Mouse (Mus musculus) thymus, postnatal 36 days (tissue): ENCODE measurements around the gene Ccser2.
A peak's percentile ranks its signal among the peaks of the same experiment; 100 is the strongest.
"Not testable (repeated sequence)": the region's sequence is repeated elsewhere in the genome, so short reads cannot be mapped to it uniquely, and the experiment has no call there.

Experiments
- DNase-seq, 2 experiments: peaks; one replicate each; pipeline ENCODE4 v3.0.0; 2022; ENCODE audit warnings: mixed read lengths in 2 of 2

The Ccser2 gene

GRCm38 (mm10) chr14:36968628-36969147 lies at the start of gene Ccser2:
Gene Ccser2 (minus strand): TSS chr14:36968777.
- DNase-seq = peak; percentile 98 to 99

- no peak for DNase-seq
Observed at GRCm38 (mm10) chr14:37015894-37016293, 47.3 kb upstream of the Ccser2 start.

GRCm38 (mm10) chr14:37013644-37014043 lies 45.1 kb upstream of the Ccser2 start:
- no peak for DNase-seq

GRCm38 (mm10) chr14:37009686-37010085 lies 41.1 kb upstream of the Ccser2 start:
- no peak for DNase-seq

- DNase-seq = no peak
Observed at GRCm38 (mm10) chr14:37006489-37006888, 37.9 kb upstream of the Ccser2 start.

GRCm38 (mm10) chr14:37005865-37006264 lies 37.3 kb upstream of the Ccser2 start:
- no peak for DNase-seq

GRCm38 (mm10) chr14:37003431-37004095 lies 35.0 kb upstream of the Ccser2 start:
- DNase-seq = no peak

GRCm38 (mm10) chr14:37002852-37003251 lies 34.3 kb upstream of the Ccser2 start:
- no peak for DNase-seq

GRCm38 (mm10) chr14:37000780-37001179 lies 32.2 kb upstream of the Ccser2 start:
- DNase-seq = not testable (repeated sequence)

GRCm38 (mm10) chr14:36989784-36990183 lies 21.2 kb upstream of the Ccser2 start:
- DNase-seq = no peak

- no peak for DNase-seq
Observed at GRCm38 (mm10) chr14:36985693-36986092, 17.1 kb upstream of the Ccser2 start.

GRCm38 (mm10) chr14:36975019-36975418 lies 6.4 kb upstream of the Ccser2 start:
- no peak for DNase-seq

GRCm38 (mm10) chr14:36971211-36971610 lies 2.6 kb upstream of the Ccser2 start:
- DNase-seq = no peak

- no peak for DNase-seq
Observed at GRCm38 (mm10) chr14:36969861-36970420, 1.4 kb upstream of the Ccser2 start.

GRCm38 (mm10) chr14:36968076-36968627 lies 425 bp downstream of the Ccser2 start:
- peak; percentile 65 to 77 for DNase-seq

- DNase-seq = no peak
Observed at GRCm38 (mm10) chr14:36965421-36965820, 3.2 kb downstream of the Ccser2 start.

- DNase-seq = no peak
Observed at GRCm38 (mm10) chr14:36962477-36962876, 6.1 kb downstream of the Ccser2 start.

- DNase-seq = no peak
Observed at GRCm38 (mm10) chr14:36957719-36958118, 10.9 kb downstream of the Ccser2 start.

- no peak for DNase-seq
Observed at GRCm38 (mm10) chr14:36957261-36957660, 11.3 kb downstream of the Ccser2 start.

- no peak for DNase-seq
Observed at GRCm38 (mm10) chr14:36956717-36957116, 11.9 kb downstream of the Ccser2 start.

GRCm38 (mm10) chr14:36952687-36953426 lies 15.7 kb downstream of the Ccser2 start:
- no peak for DNase-seq

- no peak for DNase-seq
Observed at GRCm38 (mm10) chr14:36952142-36952541, 16.4 kb downstream of the Ccser2 start.

GRCm38 (mm10) chr14:36942716-36943115 lies 25.9 kb downstream of the Ccser2 start:
- DNase-seq = no peak
